Mouse (Mus musculus): ENCODE results near the gene Mmp19.
A peak's percentile ranks its signal among the peaks of the same experiment; 100 is the strongest.
"Not testable (repeated sequence)": the region's sequence is repeated elsewhere in the genome, so short reads cannot be mapped to it uniquely, and the experiment has no call there.

Mmp19 gene

GRCm38 (mm10) chr10:128801981-128802495, 11.3 kb downstream of the Mmp19 start:
- no peak for DNase-seq (ENCODE audit: low read depth)

DNA sequence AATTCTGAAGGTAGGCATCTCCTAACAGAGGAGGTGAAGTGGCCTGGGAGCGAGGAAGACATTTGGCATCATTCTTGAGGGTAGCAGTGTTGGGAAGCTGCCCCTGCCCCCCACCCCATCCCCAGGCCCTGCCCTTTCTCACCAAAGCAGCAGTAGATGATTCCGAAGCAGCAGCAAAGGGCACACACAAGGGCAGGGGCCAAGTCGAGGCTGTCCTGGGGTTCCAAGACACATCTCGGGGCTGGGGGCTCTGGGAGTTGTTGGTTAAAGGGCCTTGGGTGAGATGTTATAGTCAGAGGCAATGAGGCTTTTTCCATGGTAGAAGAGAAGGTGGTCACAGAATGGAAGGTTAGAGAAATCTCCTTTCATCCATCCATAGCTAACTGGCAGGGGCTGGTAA, 12.2 kb downstream of the Mmp19 start:
- no peak for DNase-seq (ENCODE audit: low read depth)

- DNase-seq (ENCODE audit: low read depth), result no peak
Observed at GRCm38 (mm10) chr10:128803361-128803760, 12.7 kb downstream of the Mmp19 start.

- DNase-seq (ENCODE audit: low read depth), result no peak
Observed at GRCm38 (mm10) chr10:128803771-128804270, 13.1 kb downstream of the Mmp19 start, which contains the start of gene Dnajc14. Dnajc14 (plus strand) TSS chr10:128804062.

DNA sequence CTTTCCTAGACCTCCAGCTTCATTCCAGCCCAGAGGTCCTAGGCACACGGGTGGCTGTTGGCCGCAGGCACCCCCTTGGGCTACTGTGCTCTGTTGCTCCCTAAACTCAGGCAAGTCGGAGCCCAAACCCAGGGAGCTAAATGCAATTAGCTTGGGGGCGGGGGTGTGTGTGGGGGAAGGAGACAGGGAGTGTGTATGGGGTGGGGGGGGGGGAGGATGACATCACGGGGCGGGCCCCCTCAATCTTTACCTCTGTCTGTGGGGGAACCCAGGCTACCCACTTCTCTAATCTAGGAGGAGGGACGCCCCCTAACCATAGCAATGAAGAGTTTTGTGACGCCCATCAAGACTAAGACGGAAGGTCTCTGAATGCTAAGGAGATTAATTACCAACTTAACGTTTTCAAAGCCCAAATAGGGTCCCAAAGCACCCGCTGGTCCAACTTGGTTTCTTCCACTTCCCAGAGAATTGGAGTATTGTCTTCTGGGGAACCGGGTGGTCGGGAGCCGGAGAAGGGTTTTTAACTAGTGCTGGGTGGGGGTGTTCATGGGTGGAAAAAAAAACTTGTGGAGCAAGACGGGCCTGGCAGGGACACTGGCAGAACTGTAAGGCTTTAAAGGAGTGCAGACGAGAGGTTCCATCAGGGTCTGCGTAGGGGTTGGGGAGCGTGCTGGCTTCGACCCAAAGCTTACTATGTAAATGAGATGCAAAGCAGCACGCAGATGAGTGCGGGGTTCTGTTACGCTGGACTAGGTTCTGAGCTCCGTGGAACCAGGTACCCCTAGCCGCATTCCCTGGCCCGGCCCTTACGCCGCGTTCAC, 13.8 kb downstream of the Mmp19 start, which contains the start of gene Tmem198b:
Tmem198b (minus strand) TSS at position 100 of the 821 bp plus-strand sequence.
- peak; percentile 34 for DNase-seq (ENCODE audit: low read depth)

DNA sequence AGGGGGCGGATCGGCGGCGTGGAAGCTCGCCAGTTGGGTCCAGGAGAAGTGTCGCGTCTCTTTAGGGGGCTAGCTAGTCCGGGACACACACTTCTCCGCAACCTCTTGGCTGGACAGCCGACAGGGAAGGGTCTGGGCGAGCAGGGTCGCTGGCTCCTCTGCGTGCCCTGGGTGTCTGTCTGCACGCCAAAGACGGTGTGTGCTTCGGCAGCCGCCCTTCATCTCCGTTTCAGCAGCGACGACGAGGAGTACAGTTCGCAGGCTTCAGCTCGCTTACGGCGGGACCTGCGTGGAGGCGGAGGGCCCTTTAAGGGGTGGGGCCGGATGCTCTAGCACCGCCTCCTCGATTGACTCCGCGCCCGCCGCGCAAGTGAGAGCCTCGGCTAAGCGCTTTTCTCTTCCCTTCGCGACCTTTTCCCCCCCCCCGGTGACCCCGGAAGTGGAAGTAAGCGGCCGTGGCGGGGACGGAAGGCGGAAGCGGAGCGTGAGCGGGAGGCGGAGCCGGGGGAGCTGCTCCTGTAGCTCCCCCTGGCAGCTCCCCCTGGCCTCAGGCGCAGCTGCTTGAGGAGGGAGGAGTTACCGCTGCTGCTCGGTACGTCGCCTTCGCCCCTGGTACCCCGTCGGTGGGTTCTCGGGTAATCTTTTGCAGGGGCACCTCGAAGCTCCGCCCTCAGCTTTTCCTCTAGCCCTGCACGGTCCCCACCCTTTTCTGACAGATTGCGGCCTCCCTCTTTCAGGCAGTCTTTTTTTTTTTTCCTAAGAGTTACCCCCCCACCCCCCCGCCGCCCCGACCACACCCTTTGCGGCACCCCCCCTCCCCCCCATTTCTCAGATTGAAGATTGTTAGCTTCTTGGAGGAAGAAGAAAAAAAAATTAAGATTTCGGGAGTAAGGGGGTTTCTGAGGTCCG, 14.6 kb downstream of the Mmp19 start:
- DNase-seq (ENCODE audit: low read depth), result peak; percentile 98

DNA sequence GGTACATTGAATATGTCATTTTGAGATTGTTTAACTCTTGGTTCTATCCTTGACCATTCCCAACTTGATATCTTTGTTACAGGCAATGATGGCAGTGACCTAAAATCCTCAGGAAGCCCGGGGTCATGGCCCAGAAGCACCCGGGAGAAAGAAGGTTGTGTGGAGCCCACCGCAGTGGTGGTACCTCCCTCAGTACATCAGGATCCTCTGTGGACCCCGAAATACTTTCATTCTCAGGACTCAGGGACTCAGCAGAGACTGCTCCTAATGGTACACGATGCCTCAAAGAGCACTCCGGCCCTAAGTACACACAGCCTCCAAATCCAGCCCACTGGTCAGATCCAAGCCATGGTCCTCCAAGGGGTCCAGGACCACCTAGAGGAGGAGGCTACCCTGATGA, 15.4 kb downstream of the Mmp19 start:
- no peak for DNase-seq (ENCODE audit: low read depth)

- no peak for DNase-seq (ENCODE audit: low read depth)
Observed at GRCm38 (mm10) chr10:128807018-128807417, 16.3 kb downstream of the Mmp19 start.

GRCm38 (mm10) chr10:128817033-128817432, 26.3 kb downstream of the Mmp19 start, which contains the start of gene Sarnp:
Sarnp (plus strand) TSS chr10:128817333.
- no peak for DNase-seq (ENCODE audit: low read depth)

DNA sequence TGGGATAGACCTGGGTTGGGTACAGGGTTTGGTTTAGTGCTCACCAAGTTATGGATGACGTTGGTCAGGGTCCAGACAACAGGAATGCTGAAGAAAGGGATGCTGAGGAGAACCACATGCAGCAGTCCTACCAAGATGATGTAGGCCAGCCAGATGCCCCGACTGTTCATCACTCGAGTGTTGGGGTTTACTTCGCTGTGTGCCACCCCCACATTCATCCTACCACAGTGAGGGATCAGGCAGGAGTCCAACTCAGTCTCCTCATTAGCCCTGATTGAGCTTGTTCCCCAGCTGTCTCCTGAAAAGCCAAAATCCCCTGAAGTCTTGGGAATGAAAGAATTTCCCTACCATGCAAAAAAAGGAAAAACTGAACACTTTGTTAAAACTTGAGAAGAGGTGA, 29.5 kb downstream of the Mmp19 start:
- DNase-seq (ENCODE audit: low read depth), result no peak

DNA sequence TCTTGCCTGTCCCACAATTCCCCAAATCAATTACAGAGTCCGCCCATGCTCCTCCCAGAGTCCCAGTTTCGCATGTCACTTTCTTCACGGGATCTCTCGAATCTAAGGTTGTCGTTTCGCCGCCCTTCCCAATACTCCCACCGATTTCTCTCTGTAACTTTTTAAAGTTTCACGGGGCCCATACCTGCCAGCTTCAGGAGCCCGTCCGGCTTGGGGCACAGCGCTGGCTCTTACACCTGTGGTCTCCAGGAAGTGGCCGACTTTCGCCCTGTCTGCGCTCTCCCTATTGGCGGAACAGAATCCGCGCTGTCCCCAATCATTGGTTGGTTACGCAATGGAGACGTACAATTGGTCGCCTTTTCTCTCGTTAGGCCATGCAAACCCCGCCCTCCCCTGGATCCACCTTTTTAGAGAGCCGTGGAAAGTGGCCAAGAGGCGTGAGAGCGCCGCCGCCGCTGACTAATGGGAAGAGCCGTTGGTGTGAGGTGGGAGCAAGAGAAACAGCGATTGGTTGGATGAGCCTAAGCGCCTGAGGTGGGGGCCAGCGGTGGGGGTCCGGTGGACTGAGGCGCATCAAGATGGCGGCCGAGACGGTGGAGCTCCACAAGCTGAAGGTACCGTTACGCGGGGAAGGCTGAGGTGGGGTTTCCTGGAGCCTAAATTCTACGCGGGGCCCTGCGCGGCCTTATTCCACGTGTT, 30.8 kb downstream of the Mmp19 start, which contains the start of gene Ormdl2:
Ormdl2 (minus strand) TSS at position 288 of the 699 bp plus-strand sequence.
- peak; percentile 100 for DNase-seq (ENCODE audit: low read depth)

DNA sequence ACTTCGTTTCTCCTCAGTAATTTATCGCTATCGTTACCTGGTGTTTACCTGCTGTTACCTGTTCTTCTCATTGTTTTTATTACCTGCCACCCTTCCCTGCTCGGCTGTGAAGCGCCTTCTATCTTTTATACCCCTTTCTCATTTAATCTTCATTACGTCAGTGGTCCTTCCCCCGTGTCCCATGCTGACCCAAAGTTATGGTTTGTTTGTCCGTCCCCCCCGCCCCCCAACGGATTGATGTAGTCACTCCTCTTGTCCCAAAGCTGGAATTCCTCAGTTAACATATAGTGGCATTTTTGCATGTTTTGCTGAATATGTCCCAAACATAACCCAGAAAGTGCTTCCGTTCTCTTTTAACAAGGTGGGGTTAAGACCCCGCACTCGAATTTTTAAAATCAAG, 31.4 kb downstream of the Mmp19 start:
- no peak for DNase-seq (ENCODE audit: low read depth)

GRCm38 (mm10) chr10:128823087-128823486, 32.4 kb downstream of the Mmp19 start:
- not testable (repeated sequence) for DNase-seq (ENCODE audit: low read depth)

- DNase-seq (ENCODE audit: low read depth), result no peak
Observed at GRCm38 (mm10) chr10:128823821-128824220, 33.1 kb downstream of the Mmp19 start.

DNA sequence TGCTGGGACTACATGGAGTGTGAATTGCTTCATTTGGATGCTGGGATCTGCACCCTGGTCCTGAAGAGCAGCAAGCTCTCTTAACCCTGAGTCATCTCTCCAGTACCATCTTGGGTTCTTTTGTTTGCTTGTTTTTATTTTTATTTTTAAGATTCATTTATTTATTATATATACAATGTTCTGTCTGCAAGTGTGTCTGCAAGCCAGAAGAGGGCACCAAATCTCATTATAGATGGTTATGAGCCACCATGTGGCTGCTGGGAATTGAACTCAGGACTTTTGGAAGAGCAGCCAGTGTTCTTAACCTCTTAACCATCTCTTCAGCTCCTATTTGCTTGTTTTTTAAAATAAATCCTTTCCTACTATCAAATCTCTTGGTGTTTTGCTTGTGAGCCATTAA, 46.7 kb downstream of the Mmp19 start:
- no peak for DNase-seq (ENCODE audit: low read depth)

- no peak for DNase-seq (ENCODE audit: low read depth)
Observed at GRCm38 (mm10) chr10:128839434-128839833, 48.7 kb downstream of the Mmp19 start.

GRCm38 (mm10) chr10:128840612-128841011, 49.9 kb downstream of the Mmp19 start:
- DNase-seq (ENCODE audit: low read depth), result no peak

- DNase-seq (ENCODE audit: low read depth), result no peak
Observed at GRCm38 (mm10) chr10:128843260-128843659, 52.5 kb downstream of the Mmp19 start.

DNA sequence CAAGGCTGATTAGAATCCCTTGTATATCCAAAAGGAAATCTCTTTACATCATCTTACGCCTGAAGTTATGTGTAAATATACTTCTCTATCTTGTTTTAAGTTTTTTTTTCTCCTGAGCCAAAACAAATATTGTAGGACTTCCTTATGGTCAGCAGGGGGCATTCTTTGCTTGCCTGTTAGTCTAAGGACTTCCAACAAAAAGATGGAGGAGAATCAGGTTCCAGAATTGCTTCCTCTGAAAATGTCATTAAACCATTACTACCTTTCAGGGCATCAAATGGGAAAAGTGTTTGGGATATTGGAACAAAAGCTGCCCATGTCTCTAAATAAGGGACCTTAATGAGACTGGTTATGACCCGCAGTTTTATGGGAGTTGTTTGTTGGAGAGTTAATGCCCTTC, 54.8 kb downstream of the Mmp19 start:
- no peak for DNase-seq (ENCODE audit: low read depth)

DNA sequence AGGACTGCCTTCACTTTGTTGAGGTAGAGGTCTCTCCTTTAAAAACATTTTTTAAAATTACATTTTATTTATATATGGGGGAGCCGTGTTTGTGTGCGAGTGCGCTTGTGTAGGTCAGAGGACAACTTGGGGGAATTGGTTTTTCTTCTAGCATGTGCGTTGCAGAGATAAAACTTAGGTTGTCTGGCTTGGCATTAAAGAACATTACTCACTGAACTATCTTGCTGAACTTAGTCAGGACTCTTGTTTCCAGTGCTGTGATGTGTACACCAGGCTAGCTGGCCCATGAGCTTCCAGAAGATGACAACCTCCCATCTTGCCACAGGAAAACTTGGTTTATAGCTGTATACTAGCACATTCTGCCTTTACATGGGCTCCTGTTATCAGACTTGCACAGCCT, 56.0 kb downstream of the Mmp19 start:
- no peak for DNase-seq (ENCODE audit: low read depth)

- DNase-seq (ENCODE audit: low read depth), result no peak
Observed at GRCm38 (mm10) chr10:128848426-128848825, 57.7 kb downstream of the Mmp19 start.

GRCm38 (mm10) chr10:128850339-128850738, 59.6 kb downstream of the Mmp19 start:
- no peak for DNase-seq (ENCODE audit: low read depth)

Data from c-Kit-positive CD71-positive TER-119-negative erythroid progenitor cells, embryonic 14.5 days (primary cell).